Mouse (Mus musculus): ENCODE measurements around the gene Enoph1. TPM values are rescaled to one million over a fixed set of nuclear protein-coding genes. Genes with fewer than 3 reads are reported as not detected.

Gene Enoph1
- 25.3 and 29.6 TPM in 2 replicates for total RNA-seq (2021)
- long read RNA-seq, experiment 1, transcript Enoph1-202 (6 exons, 1,833 nt), result major isoform, 30 of 35 reads
- long read RNA-seq, experiment 1, partial matches to known transcripts, result 0 of 35 reads
- long read RNA-seq, experiment 1, other reads (novel, unspliced or antisense), result 4 of 35 reads
- long read RNA-seq, experiment 2, transcript Enoph1-202 (6 exons, 1,833 nt), result major isoform, 25 of 31 reads
- long read RNA-seq, experiment 2, partial matches to known transcripts, result 2 of 31 reads
- long read RNA-seq, experiment 2, other reads (novel, unspliced or antisense), result 3 of 31 reads

DNA sequence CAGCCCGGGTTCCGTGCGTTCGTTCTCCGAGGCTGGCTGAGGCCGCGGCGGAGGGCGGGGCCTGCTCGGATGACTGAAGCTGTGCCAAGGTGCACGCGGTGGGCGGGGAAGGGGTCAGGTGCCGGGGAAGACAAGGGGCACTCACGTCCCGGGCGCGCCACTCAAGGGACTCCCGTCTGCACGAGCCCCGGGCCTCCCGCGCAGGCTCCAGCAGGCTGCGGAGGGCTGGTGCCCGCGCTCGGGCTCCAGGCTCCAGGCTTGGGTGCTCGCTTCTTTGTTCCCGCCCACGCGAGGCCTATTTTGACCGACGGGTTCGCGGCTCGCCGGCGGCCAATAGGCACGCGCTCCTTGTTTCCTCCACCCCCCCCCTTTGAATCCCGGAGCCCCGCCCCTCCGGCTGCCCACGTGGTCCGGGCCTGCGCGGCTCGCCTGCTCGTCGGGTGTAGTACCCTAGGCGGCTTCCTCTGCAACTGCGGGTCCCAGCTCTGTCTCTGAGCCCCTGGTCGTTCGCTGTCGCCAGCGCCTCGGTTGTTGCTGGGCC is at the start of gene Enoph1, which contains the start of gene Hnrnpdl:
Gene Enoph1 (plus strand): TSS at position 384 of the 541 bp plus-strand sequence.
Gene Hnrnpdl (minus strand): TSS at position 63 of the 541 bp plus-strand sequence.
- peak; percentile 96 for DNase-seq

DNA sequence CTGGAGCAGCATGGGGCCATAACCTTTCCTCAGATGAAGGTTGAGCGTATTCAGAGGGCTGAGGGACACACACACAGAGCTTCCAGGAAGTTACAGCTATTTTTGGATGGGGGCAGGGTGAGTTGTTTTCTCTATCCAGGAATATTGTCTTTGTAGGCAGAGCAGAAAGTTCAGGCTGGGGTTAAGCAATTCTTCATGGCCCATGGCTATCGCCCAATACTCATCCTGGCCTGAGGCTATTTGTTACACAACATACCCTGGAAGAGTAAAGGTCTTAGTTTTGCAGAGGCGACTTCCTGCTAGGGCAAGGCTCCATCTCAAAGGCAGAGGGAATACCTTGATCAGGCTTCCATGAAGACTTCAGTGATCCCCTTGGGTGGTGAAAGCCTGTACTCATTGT is 45.6 kb upstream of the Enoph1 start:
- no peak for DNase-seq

DNA sequence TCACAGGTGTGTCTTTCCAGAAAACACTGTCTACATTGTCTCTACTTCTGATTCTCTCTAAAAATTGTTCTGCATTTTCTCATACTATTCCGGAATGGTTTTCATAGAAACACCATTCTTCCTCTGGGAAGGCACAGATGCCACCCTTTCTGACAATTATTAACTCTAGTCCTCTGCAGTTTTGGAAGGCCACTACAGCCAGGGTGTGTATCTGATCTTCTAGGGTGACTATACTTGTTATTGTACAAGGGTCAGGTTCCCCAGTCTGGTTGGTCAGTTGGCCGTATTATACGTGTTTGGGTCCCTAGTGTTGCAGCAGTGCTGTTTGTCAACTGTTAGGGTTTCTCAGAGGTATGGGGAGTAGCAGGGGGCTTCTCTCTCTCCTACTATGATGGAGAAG is 45.1 kb upstream of the Enoph1 start:
- DNase-seq, result no peak

DNA sequence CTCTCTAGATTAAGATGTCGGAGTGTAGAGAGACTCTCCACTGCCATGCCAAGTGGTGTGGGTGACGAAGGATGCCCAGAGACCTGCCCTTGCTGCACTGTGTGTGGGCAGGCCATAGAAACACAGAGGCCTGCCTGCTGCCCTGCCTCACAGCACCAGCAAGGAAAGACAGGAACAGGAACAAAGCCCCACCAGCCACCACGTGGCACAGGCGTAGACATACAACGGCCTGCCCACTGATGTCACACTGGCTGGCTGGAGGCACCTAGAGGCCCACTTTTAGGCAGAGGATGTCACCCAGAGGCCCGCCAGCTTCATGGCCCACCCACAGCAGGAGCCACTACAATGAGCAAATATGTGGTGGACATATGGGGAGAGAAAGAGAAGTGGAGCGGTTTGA is 39.7 kb upstream of the Enoph1 start:
- DNase-seq, result no peak

DNA sequence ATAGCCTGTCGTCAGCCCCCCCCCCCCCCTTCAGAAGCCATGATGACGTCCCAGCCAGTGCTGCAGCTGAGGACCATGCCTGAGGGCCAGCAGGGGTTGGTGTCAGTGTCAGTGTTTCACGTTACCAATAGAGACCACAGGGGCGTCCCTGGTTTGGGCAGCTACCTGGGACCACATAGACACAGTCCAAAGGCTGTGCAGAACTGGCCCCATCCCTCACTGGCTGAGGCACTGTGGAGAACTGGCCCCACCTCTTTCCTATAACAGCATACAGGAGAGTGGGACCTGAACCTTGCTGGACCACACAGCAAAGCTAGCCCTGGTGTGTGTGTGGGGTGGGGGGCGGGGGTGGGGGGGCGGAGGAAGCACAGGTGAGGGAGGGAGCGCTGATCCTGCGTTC is 39.3 kb upstream of the Enoph1 start:
- DNase-seq, result no peak

DNA sequence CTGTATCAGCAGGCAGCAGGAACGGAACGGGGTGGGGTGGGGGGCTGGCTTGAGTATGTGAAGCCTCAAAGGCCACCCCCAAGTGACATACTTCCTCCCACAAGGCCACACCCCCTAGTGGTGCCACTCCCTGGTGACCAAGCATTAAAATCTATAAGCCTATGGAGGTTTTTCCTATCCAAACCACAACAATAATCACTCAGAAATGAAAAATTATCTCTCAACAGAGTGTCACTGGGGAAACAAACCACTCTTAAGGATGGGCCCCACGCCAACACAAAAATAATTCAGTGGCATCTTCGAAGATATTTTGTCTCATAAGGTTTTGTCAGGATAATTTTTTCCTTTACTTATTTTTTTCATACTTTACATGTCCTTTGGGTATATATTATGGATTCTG is 35.9 kb upstream of the Enoph1 start:
- DNase-seq, result no peak

DNA sequence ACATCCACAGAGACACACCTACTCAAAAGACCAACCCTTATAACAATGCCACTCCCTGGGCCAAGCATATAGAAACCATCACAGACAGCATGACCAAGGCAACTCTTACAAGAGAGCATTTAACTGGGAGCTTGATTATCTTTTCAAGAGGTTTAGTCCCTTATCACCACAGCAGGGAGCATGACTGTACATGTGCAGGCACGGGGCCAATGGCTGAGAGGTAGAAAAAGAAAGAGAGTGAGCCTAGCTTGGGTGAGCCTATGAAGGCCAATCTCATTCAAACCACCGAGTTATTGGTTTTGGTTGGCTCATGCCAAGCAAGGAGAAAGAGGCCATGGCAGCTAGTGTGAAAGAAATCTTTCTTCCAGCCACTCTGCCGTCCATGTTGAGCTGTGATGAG is 34.4 kb upstream of the Enoph1 start:
- DNase-seq, result peak; percentile 43

DNA sequence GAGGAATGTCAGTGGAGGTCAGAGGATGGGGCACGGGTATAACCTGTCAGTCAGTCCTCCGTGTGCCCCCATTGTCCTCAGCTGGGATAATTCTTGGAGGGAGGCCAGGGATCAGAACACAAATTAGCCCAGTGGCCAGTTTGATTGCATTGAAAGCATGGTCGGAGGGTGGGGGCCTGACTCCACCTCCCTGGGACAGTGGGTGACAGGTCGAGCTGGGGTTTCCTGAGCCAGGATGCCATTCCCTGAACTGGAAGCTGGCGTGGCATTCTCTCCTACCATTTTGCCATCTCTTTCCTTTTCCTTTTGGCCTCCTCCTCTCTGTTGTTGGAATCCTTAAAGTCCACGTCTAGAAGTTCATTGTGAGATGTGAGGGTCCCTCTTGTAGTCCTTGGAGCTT is 33.9 kb upstream of the Enoph1 start:
- DNase-seq, result no peak

DNA sequence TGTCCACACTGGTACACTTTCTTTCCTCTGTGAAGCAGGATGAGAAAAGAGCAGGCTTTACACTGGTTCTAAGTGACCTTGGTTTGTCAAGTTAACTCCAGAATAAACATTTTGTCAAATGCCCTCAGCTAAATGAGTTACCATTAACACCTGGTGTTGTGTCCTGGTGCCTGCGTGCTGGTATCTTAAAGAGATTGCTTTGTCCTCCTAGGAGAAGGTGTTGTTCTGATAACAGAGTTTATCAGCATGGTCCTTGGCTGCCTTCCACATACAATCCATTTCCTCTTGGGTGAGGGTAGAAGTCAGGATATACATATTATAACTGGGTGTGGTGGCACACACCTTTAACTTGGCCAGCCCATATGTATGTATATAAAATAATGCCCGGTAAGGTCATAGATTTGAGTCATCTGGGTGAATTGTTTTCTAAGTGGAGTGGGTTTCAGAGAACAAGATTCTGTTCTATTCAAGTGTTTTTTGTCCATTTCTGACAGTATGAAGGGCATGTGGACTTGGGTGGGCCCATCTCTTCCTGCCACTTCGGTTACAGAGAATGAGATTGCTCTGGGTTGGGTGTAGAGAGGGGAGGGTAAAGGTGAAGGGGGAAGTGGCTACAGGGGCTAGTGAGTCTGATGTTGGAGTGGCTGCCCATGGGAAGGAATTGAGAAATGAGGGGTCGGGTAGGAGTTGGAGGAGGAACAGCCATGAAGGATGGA is 33.3 kb upstream of the Enoph1 start:
- DNase-seq, result no peak

DNA sequence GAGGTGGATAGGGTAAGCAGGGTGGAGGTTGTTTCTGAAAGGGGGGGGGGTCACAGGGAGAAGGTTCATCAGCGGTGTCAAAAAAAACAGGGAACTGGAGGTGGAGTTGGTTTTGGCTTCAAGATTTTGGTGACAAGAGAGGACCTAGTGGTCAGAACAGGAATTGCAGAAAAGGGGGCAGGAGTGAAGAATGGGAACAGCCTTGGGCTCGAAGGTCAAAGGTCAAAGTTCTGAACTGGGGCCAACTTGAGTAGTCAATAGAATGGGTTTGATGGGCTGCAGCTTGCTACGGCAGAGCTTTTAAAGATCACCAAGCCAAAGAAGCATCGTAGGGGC is 32.8 kb upstream of the Enoph1 start:
- no peak for DNase-seq

DNA sequence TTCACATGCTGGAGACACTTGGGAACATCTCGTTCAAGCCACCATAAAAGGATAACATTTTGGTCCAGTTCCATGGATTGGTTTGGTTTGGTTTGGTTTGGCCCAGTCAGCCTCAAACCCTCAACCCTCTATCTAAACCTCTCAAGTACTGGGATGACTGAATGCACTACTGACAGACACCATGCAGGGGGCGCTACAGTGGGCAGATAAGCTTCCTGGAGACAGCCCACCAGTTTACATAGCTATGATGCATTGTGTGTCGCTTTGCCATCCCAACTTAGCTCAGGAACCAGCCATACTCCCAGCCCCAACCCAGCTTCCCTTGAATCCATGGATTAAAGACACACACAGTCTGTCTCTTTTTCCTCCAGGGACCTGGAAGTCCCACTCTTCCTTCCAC is 31.3 kb upstream of the Enoph1 start:
- no peak for DNase-seq

DNA sequence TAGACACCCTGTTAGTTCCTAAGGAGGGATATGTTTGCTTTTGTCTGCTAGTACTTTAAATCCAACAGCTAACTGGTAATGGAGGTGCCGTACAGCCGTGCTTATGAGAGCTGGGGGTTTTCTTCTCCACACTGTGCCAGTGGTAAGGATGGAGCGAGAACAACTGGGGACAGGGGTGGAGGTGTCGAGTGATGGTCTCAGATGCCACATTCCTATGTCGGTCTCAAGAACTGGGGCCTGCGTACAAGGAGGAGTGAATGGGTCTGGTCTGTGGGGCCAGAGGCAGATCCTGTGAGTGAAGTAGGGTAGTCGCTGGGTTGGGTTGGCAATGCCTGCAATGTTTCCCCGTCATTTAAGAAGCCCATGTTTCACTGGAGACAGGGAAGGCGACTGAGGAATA is 27.2 kb upstream of the Enoph1 start:
- DNase-seq, result no peak

DNA sequence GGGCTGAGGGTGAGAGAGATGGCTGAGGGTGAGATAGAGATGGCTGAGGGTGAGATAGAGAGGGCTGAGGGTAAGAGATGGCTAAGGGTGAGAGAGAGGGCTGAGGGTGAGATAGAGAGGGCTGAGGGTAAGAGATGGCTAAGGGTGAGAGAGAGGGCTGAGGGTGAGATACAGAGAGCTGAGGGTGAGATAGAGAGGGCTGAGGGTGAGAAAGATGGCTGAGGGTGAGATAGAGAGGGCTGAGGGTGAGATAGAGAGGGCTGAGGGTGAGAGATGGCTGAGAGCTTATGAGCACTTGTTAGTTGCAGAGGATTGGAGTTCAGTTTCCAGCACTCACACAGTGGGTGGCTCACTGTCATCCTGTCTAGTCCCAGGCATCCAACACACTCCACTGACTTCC is 19.7 kb upstream of the Enoph1 start:
- DNase-seq, result no peak

DNA sequence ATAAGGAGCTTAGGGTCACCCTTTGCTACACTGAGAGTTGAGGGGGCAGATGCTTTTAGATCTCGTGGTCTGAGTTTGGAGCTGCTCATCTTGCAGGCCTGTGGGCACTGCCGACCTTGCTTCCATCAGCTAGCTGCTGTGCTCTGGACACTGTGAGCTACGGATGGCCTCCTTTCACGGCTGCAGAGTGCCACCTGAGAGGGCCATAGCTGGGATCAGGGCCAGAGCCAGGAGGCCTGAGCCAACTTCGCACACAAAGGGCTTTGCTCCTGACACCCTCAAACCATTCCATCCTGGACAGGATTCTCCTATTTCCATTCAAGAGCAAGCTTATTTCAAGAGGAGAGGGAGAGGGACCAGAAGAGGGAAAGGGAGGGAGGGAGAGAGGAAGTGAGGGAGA is 15.4 kb upstream of the Enoph1 start:
- DNase-seq, result no peak

DNA sequence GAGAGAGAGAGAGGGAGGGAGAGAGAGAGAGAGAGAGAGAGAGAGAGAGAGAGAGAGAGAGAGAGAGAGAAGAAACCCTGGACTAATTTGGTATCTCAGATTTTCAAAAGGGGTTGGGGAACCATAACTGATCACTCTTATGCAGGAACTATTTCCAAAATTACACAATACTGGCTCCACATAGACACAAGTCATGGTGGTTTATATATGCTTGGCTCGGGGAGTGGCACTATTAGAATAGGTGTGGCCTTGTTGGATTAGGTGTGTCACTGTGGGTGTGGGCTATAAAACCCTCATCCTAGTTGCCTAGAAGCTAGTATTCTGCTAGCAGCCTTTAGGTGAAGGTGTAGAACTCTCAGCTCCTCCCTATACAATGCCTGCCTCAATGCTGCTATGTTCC is 14.9 kb upstream of the Enoph1 start:
- DNase-seq, result no peak

DNA sequence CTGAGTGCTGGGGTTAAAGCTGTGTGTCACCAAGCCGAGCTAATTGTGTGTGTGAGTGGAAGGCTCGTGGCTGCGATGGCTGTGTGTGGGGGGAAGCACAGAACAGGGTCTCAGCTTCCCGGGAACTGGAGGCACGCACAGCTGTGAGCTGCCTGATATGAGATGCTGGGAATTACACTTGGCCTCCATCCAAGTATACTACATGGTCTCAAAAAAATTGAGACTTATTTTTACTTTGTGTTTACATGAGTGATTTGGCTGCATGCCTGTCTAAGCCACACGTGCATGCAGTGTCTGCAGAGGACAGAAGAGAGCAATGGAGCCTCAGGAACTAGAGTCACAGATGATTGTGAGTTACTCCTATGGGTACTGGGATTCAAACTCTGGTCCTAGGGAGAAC is 9.7 kb upstream of the Enoph1 start:
- no peak for DNase-seq

DNA sequence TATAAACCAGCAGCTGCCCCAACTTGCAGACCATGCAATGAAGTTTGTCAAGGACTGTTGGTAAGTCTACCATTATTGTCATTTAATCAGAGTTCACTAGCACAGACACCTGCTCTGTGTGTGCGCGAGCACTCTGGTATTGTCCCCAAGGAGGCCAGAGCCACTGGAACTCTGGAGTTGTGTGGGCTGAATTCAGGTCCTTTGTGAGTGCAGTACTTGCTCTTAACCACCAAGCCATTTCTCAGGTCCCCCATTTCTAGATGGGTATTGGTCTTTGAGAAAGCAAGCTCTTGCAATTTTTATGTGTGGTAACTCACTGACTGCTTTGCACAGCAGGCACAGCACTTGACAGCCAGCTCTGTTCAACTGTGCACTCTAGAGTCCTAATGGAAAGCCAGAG is 7.7 kb upstream of the Enoph1 start:
- DNase-seq, result no peak

DNA sequence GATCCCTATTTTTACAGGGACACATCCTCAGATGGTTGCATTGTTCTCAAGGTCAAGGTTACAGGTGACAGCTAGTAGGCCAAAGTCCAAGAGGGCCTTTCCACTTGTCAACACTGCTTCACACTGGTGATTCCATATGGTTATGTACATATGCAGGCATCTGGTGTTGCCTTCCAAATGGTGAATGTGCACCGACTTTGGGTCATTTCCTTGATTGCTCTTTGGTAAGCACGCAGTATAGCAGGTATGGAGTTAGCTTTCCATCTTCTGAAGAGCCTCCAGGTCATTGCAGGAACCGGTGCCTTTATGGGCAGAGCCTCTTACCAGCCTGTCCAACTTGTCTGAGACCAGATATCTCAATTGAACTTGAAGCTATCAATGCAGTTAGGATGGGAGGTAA is 7.1 kb upstream of the Enoph1 start:
- no peak for DNase-seq

DNA sequence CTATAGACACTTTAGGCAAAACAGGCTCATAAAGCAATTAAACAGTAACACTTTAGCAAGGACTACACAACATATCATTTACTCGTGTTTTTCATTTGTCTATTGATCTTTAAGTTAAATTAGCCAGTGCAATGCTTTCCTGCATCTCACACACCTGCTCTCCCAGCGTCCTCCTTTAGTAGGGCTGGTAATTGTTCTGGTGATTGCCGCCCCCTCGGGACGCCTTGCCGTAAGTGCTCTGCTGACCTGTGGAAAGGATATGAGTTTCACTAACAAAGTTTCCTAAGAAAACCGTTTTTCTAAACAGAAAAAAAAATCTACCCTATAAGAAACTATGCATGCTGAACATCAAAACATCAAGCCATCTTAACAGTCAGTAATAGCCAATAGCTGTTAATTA is 3.8 kb upstream of the Enoph1 start:
- no peak for DNase-seq

DNA sequence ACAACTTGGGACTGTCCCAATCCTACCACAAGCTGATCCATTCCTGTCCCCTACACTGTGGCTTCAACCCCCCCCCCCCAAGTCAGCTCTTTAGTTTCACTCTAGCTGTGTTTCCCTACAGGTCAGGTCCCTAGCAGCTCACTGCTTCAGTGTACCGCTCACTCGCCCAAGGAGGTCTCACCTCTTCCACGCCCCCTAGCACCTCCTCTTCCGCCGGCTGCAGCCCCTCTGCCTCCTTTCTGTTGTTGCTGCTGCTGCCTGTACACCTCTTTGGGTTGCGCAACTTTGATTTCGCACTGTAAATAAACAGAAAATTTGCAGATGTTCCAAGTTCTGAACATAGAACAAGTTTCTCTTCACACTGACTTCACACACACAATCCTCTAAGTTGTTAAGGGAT is 3.1 kb upstream of the Enoph1 start:
- DNase-seq, result peak; percentile 41

DNA sequence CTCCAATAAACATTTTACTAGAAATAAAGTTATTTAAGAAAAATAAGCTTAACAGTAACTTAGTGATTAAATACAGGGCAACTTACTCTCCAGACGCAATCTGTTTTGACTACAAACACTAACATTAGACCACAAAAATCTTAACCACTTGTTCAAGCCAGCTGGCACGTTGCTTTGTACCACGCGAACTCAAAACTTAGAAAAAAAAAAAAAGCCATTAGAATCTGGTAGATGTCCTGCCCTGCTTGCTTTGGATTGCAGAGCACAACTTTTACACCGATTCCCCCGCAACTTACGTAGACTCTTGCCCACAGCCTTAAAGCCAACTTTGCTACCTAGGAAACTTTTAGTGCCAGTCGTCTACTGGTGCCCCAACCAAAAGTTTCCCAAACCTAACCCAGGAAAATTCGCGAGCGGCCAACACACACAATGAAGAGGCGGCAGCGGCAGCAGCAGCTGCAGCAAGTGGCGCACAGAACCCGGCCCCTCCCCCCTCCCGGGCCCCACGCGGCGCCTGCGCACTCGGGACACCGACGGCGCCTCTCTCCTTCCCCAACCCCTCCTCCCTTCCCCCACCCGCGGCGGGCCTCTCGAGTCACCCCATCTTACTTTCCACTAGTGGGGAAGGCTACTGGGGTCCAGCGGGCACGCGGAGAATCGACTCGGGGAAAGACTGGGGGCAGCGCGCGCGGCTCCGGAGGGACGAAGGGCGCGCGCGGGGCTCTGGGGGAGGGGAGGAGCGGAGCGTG is 1.6 kb upstream of the Enoph1 start:
- peak; percentile 96 for DNase-seq

DNA sequence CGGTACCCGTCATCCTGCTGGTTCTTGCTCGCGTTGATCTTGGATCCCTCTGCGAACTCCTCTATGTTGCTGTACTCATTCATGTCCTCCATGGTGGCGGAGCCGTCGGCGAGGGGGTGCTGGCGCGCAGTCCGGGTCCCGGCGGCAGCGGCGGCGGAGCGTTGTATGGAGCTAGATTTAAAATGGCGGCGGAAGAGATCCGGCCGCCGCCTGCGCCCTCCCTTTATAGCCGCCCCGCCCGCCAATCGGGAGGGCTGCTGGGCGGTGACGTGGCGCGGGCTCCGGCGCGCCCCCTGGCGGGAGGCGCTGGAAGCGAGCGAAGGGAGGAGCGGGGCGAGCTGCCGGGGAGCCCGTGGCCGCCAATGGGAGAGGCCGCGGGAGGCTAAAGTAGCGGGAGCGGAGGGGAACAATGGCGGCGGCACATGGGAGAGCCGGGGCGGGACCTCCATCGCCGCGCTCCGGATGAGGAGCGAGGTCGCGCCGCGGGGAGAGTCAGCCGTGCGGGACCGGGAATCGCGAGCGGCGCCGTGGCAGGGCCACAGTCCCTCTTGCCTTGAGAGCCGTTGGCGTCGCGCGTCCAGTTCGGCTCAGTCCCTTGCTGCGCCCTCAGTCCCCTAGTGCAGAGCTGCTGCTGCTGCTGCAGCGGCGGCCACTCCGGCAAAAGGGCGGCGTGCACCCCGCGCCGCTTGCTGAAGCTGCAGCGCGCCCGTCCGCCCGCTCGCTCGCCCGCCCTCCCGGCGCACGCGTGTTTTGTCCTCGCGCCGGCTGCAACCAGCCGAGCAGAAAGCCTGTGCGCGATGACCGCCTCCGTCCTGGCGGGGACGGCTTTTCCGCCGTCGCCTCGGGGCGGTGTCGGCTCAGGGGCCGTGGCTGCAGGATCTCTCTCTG is 827 bp upstream of the Enoph1 start:
- DNase-seq, result peak; percentile 98
